Mouse (Mus musculus): ENCODE measurements at regions not wholly inside any gene's neighbourhood (a gene's known extent, or its start where the extent isn't known, plus 50 kb on each side); places are given as distances from the start of the nearest gene placed in this dataset.

- TF ChIP-seq CTCF (IDR thresholded peaks at IDR 0.05; ENCODE audit: low read depth) (no peak), EP300 (IDR thresholded peaks at IDR 0.05; ENCODE audit: low read depth) (no peak)
These were observed 63.2 kb upstream of the Bcl2l14 start for GRCm38 (mm10) chr6:134332718-134333432.
